Mouse (Mus musculus) kidney, postnatal 10 days (tissue): ENCODE data around the gene Abhd11.
A peak's percentile ranks its signal among the peaks of the same experiment; 100 is the strongest.
"Not testable (repeated sequence)": the region's sequence is repeated elsewhere in the genome, so short reads cannot be mapped to it uniquely, and the experiment has no call there.

Experiments used
- DNase-seq: peaks from one replicate; pipeline ENCODE4 v3.0.0; 2021; ENCODE audit warnings: mixed read lengths

Abhd11 gene

GRCm38 (mm10) chr5:135008671-135009589 lies at the start of gene Abhd11:
Gene Abhd11, plus strand, starts transcription at chr5:135009152.
- peak; percentile 99 for DNase-seq

GRCm38 (mm10) chr5:134960430-134960829 lies 48.5 kb upstream of the Abhd11 start:
- DNase-seq = no peak

GRCm38 (mm10) chr5:134961519-134961918 lies 47.4 kb upstream of the Abhd11 start:
- DNase-seq = no peak

- DNase-seq = peak; percentile 75
Measured at GRCm38 (mm10) chr5:134963546-134963945, 45.4 kb upstream of the Abhd11 start.

- DNase-seq = not testable (repeated sequence)
Measured at GRCm38 (mm10) chr5:134964655-134965054, 44.3 kb upstream of the Abhd11 start.

GRCm38 (mm10) chr5:134965473-134965851 lies 43.5 kb upstream of the Abhd11 start:
- peak; percentile 89 for DNase-seq

GRCm38 (mm10) chr5:134965852-134966821 lies 42.8 kb upstream of the Abhd11 start:
- DNase-seq = peak; percentile 60

- no peak for DNase-seq
Measured at GRCm38 (mm10) chr5:134967164-134967944, 41.6 kb upstream of the Abhd11 start.

GRCm38 (mm10) chr5:134970671-134971070 lies 38.3 kb upstream of the Abhd11 start:
- no peak for DNase-seq

- no peak for DNase-seq
Measured at GRCm38 (mm10) chr5:134973081-134973480, 35.9 kb upstream of the Abhd11 start.

GRCm38 (mm10) chr5:134973526-134973925 lies 35.4 kb upstream of the Abhd11 start:
- DNase-seq = no peak

GRCm38 (mm10) chr5:134974294-134974693 lies 34.7 kb upstream of the Abhd11 start:
- DNase-seq = no peak

- no peak for DNase-seq
Measured at GRCm38 (mm10) chr5:134974921-134975320, 34.0 kb upstream of the Abhd11 start.

GRCm38 (mm10) chr5:134976164-134976563 lies 32.8 kb upstream of the Abhd11 start:
- no peak for DNase-seq

GRCm38 (mm10) chr5:134976577-134977250 lies 32.2 kb upstream of the Abhd11 start:
- DNase-seq = no peak

GRCm38 (mm10) chr5:134977837-134978236 lies 31.1 kb upstream of the Abhd11 start:
- DNase-seq = no peak

GRCm38 (mm10) chr5:134981149-134981548 lies 27.8 kb upstream of the Abhd11 start:
- DNase-seq = no peak

- DNase-seq = no peak
Measured at GRCm38 (mm10) chr5:134983111-134983510, 25.8 kb upstream of the Abhd11 start.

- no peak for DNase-seq
Measured at GRCm38 (mm10) chr5:134983771-134984170, 25.2 kb upstream of the Abhd11 start.

GRCm38 (mm10) chr5:134985633-134986297 lies 23.2 kb upstream of the Abhd11 start, which contains the start of gene Cldn3:
Gene Cldn3, plus strand, starts transcription at chr5:134986214.
- peak; percentile 79 for DNase-seq
